Mouse (Mus musculus) lung, postnatal 10 days (tissue): ENCODE measurements around the gene Klhl24.
A peak's percentile ranks its signal among the peaks of the same experiment; 100 is the strongest.

Experiments
- DNase-seq: peaks from one replicate; pipeline ENCODE4 v3.0.0; 2021

Gene Klhl24

DNA sequence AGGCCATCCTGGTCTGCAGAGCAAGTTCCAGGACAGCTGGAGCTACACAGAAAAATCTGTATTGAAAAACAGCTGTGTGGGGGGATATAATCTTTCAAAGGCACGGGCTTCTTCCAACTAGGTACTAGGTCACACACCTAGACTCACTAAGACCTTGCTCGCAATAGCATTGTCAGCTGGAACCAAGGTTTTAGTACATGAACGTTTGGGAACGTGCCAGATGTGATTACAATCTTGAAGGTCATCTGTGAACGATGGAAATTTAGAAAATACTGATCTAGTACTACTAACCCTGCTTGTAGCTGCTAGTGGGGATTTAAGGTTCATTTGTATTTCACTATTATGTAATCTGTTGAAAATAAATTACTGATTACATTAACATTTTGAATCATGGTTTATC, 54.6 kb downstream of the Klhl24 start:
- no peak for DNase-seq

DNA sequence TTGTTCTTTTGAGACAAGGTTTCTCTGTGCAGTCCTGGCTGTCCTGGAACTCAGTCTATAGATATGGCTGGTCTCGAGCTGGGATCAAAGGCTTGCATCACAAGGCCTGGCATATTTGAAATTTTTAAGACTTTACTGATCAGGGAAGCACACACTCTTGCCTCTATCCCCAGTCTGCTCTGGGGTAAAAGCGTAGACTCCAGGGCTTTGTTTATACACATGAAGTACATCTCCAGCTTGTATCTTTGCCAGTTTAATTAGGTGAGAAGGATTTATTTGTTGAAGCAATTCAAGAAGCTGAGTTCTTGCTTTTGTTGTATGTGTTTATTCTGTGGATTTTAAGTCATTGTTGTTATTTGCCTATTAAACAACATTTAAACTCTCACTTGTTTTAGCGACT, 56.4 kb downstream of the Klhl24 start:
- no peak for DNase-seq

DNA sequence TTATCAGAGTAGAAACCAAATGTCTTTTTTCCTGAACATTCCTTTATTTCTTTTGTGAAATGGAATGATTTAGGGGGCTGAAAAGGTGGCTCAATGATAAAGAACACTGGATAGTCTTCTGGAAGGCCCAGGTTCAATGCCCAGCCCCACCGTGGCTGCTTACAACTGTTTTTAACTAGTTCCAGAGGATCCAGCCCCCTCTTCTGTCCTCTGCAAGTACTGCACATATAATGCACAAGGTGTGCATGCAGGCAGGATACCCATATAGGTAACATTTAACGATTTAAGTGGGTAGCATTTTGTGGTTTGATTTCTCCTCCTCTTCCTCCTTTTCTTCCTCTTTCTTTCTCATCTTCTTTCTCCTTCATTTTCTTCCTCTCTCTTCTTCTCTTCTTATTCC, 62.8 kb downstream of the Klhl24 start:
- no peak for DNase-seq

DNA sequence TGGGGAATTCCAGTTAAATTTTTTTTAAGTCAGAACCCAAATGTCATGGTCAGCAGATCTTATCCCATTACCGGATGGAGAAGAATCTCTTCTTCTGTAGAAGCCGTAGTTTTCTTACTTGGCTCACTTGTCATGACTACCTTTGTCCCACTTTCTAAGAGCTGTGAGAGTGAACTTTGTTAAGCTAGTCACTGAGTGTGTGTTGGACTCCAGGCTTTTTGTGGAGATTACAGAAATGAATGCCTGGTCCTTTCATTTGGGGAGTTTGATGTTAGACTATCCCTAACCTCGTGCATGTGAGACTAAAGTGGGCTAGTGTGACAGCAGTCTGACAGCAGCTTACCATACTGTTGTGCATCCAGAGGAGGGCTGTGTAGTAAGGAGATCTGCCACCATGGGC, 71.7 kb downstream of the Klhl24 start:
- DNase-seq: no peak

DNA sequence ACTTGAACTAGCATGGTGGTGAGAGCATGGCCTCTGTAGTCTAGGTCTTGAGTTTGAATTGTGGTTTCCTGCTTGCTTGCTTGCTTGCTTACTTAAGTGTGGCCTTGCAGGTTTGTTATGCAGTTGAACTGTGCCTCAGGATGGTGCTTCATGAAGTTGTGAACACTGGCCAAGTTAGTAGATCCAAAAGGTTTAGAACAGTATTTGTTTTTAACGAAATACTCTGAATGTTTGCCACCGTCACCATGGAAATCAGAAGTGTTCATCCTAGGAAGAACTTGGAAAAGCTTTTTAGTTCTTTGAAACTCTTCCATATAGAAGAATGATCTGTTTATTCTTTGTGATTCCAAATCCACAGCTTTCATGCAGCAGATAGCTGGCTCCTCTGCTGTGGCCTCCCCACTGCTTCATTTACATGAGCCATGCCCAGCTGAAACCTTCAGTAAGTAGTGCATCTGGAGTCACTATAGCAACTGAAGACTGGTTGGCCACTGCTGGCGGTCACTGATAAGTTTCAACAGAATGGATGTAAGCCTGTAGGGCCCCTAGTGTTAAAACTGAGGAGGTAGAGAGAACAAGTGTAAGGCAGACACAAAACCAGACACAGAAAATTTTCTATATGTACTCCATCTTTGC, 72.2 kb downstream of the Klhl24 start:
- DNase-seq: peak; percentile 63
